Mouse (Mus musculus): ENCODE measurements around the gene Gsn. TPM values are rescaled to one million over a fixed set of nuclear protein-coding genes. Genes with fewer than 3 reads are reported as not detected.

Gene Gsn
- polyA plus RNA-seq, 1 experiment from 2014 or later, result 52.5 TPM

GRCm38 (mm10) chr2:35322404-35323164, 66.4 kb downstream of the Gsn start:
- DNase-seq (ENCODE audit: low spot score), result no peak
- Histone ChIP-seq H3K4me3 (no peak overlapping the region), H3K9me3 (no peaks in the 10 kb centered on the region), H3K36me3 (peaks cover 16% of the 10 kb centered on the region), H3K27me3 (ENCODE audit: insufficient read depth, poor library complexity, severe bottlenecking) (peaks cover 4% of the 10 kb centered on the region; the same call in 1 of the 2 replicates), H3K27ac (no peak overlapping the region), H3K4me1 (peaks cover 39% of the 10 kb centered on the region)
- 75% methylated on average over 10 of the region's 10 CpGs for WGBS

DNA sequence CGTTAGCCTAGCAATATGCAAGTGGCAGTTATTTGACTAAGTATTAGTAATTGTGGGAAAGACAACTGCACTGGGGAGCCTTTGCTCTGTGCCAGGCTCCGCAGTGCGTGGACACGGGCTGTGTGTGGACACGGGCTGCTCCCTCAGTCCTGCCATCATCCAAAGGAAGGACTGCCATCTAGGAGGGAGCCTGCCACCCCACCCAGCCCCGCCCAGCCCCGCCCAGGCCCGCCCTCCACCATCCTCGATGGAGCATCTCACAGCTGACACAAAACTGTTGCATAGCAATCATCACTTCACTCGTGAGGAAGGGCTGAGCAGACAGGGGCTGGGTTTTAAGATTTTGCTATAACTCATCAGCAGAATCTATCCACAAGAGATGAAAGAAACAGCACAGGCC, 69.8 kb downstream of the Gsn start:
- DNase-seq (ENCODE audit: low spot score), result no peak
- no peak overlapping the region for H3K27ac ChIP-seq
- H3K9me3 ChIP-seq, result no peaks in the 10 kb centered on the region
- peaks cover 4% of the 10 kb centered on the region for H3K27me3 ChIP-seq (ENCODE audit: insufficient read depth, poor library complexity, severe bottlenecking)
- 60% methylated on average over 10 of the region's 10 CpGs for WGBS
- peaks cover 25% of the 10 kb centered on the region for H3K4me1 ChIP-seq
- 0 out of 2 replicates have a peak, but pooled peaks cover 5% of the 10 kb centered on the region for H3K36me3 ChIP-seq
- H3K4me3 ChIP-seq, result no peak overlapping the region

DNA sequence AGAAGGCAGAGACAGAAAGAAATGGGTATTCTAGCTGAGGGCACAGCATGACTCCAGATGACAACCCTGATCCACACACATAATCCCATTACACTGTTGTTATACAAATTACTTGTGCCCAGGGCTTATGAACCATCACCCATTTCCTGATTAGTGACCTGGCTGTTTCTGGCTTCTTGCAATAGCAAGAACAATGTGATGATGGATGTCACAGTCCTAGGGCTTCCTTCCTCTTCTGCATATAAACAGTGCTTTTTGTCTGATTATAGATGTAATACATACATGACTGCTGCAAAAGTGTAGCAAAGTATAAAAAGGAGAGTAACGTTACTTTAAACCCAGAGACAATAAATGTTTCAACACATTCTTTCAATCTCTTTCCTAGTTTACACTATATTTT, 70.8 kb downstream of the Gsn start:
- H3K27ac ChIP-seq, result no peak overlapping the region
- 75% methylated on average over 1 of the region's 1 CpGs for WGBS
- H3K36me3 ChIP-seq, result 0 out of 2 replicates have a peak, but pooled peaks cover 5% of the 10 kb centered on the region
- peaks cover 4% of the 10 kb centered on the region for H3K27me3 ChIP-seq (ENCODE audit: insufficient read depth, poor library complexity, severe bottlenecking)
- no peak for DNase-seq (ENCODE audit: low spot score)
- no peaks in the 10 kb centered on the region for H3K9me3 ChIP-seq
- no peak overlapping the region for H3K4me3 ChIP-seq
- peaks cover 23% of the 10 kb centered on the region for H3K4me1 ChIP-seq

DNA sequence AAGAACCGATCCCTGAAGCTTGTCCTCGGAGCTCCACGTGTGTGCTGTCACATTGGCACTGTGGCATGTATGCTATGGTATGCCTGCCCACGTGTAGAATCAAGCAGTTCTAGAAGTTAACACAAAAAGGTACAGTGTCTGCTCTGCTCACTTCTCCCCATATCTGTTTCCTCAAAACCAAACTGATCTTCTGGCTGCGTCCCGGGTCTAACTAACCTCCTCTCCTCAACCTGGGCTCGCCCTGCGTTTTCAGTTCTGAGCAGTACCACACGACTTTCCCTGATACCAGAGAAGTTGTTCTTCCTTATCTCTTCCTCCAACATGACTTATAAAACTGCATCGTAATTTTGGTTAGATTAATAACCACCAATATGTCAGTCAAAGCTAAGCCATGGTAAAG, 71.4 kb downstream of the Gsn start:
- H3K4me1 ChIP-seq, result peaks cover 16% of the 10 kb centered on the region; the same call in 1 of the 2 replicates

GRCm38 (mm10) chr2:35328064-35328792, 72.0 kb downstream of the Gsn start:
- H3K9me3 ChIP-seq, result no peaks in the 10 kb centered on the region
- 0 out of 2 replicates have a peak, but pooled peaks cover 5% of the 10 kb centered on the region for H3K36me3 ChIP-seq
- WGBS, result 49% methylated on average over 11 of the region's 11 CpGs
- no peak overlapping the region for H3K4me3 ChIP-seq
- H3K27ac ChIP-seq, result no peak overlapping the region
- no peak for DNase-seq (ENCODE audit: low spot score)
- peaks cover 12% of the 10 kb centered on the region; the same call in 1 of the 2 replicates for H3K4me1 ChIP-seq
- H3K27me3 ChIP-seq (ENCODE audit: insufficient read depth, poor library complexity, severe bottlenecking), result peaks cover 4% of the 10 kb centered on the region

More for the DNA sequence above, 71.4 kb downstream of the Gsn start:
- H3K9me3 ChIP-seq, result no peaks in the 10 kb centered on the region
- H3K36me3 ChIP-seq, result 0 out of 2 replicates have a peak, but pooled peaks cover 5% of the 10 kb centered on the region
- H3K27me3 ChIP-seq (ENCODE audit: insufficient read depth, poor library complexity, severe bottlenecking), result peaks cover 4% of the 10 kb centered on the region
- DNase-seq (ENCODE audit: low spot score), result no peak
- H3K4me3 ChIP-seq, result no peak overlapping the region
- 59% methylated on average over 10 of the region's 10 CpGs for WGBS
- no peak overlapping the region for H3K27ac ChIP-seq

DNA sequence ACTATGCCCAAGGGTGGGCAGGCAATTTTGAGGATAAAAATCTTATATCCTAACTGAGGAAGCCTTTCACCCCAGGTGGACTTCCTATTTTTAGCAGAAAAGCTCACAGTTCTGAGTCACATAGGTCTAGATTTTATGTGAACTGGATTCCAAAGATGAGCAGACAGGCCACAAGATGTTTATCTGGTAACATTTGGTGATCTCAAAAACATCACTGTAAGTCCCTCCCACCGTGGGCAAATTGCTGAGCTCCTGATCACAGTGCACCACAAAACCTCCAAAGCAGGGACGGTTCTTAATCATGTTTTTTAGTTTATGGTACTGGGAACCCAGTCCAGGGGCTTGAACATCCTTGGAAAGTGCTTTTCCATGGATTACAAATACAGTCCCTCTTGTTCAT, 72.9 kb downstream of the Gsn start:
- Histone ChIP-seq H3K9me3 (no peaks in the 10 kb centered on the region), H3K4me3 (no peak overlapping the region), H3K36me3 (no peaks in the 10 kb centered on the region), H3K27ac (no peak overlapping the region), H3K27me3 (ENCODE audit: insufficient read depth, poor library complexity, severe bottlenecking) (peaks cover 4% of the 10 kb centered on the region), H3K4me1 (peaks cover 12% of the 10 kb centered on the region; the same call in 1 of the 2 replicates)
- 83% methylated on average over 2 of the region's 2 CpGs for WGBS
- DNase-seq (ENCODE audit: low spot score), result no peak

DNA sequence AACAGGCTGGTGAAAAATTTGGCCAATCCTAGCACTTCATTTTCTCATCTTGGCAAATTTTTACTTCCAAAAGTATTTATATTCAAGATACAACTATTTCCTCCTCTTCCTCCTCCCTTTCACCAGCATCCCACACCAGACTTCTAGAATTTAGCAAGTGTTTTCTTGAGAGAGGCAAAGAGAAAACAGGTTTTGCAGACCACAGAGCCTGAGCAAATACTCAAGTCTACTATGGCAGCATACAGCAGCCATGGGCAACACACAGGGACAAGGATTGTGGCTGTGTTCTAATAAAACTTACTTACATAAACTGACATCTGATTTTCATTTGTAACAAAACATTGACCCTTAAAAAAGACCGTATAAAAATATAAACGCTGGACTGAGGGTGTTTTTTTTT, 75.0 kb downstream of the Gsn start:
- Histone ChIP-seq H3K27me3 (ENCODE audit: insufficient read depth, poor library complexity, severe bottlenecking) (no peaks in the 10 kb centered on the region; the same call in 1 of the 2 replicates), H3K27ac (no peak overlapping the region), H3K9me3 (no peaks in the 10 kb centered on the region), H3K4me1 (peaks cover 18% of the 10 kb centered on the region), H3K4me3 (no peak overlapping the region), H3K36me3 (no peaks in the 10 kb centered on the region)
- 62% methylated on average over 2 of the region's 2 CpGs for whole genome bisulfite sequencing
- no peak for DNase-seq (ENCODE audit: low spot score)

- Histone ChIP-seq H3K36me3 (no peaks in the 10 kb centered on the region), H3K27ac (no peak overlapping the region), H3K27me3 (ENCODE audit: insufficient read depth, poor library complexity, severe bottlenecking) (no peaks in the 10 kb centered on the region; the same call in 1 of the 2 replicates), H3K9me3 (no peaks in the 10 kb centered on the region), H3K4me1 (peaks cover 20% of the 10 kb centered on the region), H3K4me3 (no peak overlapping the region)
- DNase-seq (ENCODE audit: low spot score), result no peak
Observed at GRCm38 (mm10) chr2:35333670-35334069, 77.5 kb downstream of the Gsn start.

DNA sequence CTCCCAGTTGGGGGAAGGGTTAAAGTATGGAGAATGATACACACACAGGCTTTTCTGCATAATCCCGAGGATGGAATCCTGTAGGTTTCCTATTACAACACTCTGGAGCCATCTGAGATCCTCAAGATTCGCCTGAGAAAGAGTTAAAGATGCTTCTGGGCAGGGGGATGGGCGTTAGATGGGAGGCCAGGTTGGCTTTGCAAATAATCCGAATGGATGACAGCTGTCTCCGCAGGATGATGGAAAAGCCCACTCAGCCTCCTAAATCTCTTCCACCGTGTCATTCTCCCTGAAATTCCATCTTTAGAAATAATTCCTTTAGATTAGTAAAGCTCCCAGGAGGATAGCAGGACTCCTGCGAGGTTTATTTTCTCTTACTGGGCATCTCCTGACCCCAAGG, 79.4 kb downstream of the Gsn start:
- no peaks in the 10 kb centered on the region for H3K36me3 ChIP-seq
- no peaks in the 10 kb centered on the region; the same call in 1 of the 2 replicates for H3K27me3 ChIP-seq (ENCODE audit: insufficient read depth, poor library complexity, severe bottlenecking)
- no peaks in the 10 kb centered on the region for H3K9me3 ChIP-seq
- peak overlapping the region; percentile 77 for H3K4me3 ChIP-seq
- H3K4me1 ChIP-seq, result peaks cover 20% of the 10 kb centered on the region
- H3K27ac ChIP-seq, result peak overlapping the region; percentile 93; the same call in 1 of the 2 replicates
- WGBS, result 9% methylated on average over 7 of the region's 7 CpGs
- DNase-seq (ENCODE audit: low spot score), result peak; percentile 54

DNA sequence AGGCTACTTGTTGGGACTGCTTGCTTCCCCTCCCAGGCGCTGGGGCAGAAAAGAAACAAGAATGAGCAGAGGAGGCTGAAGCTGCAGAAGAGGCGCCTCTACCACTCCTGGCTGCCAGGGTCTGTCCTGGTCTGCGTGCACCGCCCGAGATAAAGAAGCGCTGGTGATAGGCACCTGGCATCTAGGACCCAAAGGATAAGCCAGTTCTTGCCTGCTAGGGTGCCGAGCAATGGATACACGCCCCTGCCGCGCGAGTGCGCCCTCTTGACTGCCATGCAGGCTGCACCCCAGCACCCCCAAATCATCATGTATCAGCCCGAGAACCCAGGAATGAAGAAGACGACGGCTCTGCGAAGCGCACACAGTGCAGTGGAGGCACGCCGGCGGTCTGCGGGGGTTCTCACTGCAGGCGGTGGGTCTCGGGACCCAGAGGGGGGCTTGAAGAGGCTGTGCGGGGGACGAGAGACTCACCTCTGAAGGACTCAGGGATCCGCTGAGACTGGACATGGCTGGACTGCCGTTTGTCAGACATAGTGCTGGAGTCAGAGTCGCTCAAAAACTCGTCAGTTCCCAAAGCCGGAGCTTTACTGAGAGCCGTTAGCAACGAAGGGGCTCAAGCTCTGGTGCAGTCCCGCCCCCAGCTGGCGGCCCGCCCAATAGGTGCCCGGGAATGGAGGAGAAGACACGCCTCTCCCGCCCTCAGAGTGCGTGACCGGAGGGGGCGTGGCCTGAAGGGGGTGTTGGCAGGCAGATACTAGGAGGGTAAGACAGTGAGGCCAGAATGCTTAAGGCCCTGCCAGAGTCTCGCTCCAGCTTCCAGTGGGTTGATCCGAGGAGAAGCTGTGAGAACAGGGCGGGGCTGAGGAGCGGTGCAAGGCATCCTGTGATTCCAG, 80.5 kb downstream of the Gsn start, which contains the start of gene Stom:
Gene Stom (minus strand): TSS at position 589 of the 893 bp plus-strand sequence.
- peak; percentile 100 for DNase-seq (ENCODE audit: low spot score)
- H3K4me3 ChIP-seq, result peak within 1 kb of the TSS; percentile 77
- peaks cover 20% of the 10 kb centered on the region for H3K4me1 ChIP-seq
- H3K9me3 ChIP-seq, result no peaks in the 10 kb centered on the region
- peak within 1 kb of the TSS; percentile 93 for H3K27ac ChIP-seq
- no peaks in the 10 kb centered on the region; the same call in 1 of the 2 replicates for H3K27me3 ChIP-seq (ENCODE audit: insufficient read depth, poor library complexity, severe bottlenecking)
- WGBS, result under 1% methylated on average over 45 of the region's 45 CpGs
- no peaks in the 10 kb centered on the region for H3K36me3 ChIP-seq

DNA sequence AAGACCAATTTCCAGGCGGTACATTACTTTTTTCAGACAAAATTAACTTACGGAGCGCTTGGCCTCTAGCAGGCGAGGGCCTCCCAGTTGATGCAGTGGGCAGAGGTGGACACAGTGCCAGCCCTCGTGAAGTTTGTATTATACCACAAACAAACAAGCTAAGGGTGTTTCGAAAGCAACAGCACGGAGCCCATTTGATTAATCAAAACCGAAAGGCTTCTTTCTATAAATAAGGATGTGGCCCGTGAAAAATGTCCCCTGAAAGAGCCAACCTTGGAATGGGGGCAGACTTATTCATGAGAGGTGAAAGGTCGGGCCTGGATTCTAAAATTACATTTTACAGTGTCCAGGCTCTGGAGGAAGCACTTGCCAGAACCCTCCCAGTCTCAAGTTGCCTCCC, 81.2 kb downstream of the Gsn start:
- Histone ChIP-seq H3K4me3 (peak overlapping the region; percentile 77), H3K36me3 (no peaks in the 10 kb centered on the region), H3K27ac (peak overlapping the region; percentile 93), H3K27me3 (ENCODE audit: insufficient read depth, poor library complexity, severe bottlenecking) (no peaks in the 10 kb centered on the region; the same call in 1 of the 2 replicates), H3K9me3 (no peaks in the 10 kb centered on the region), H3K4me1 (peaks cover 20% of the 10 kb centered on the region)
- WGBS, result 56% methylated on average over 10 of the region's 10 CpGs
- no peak for DNase-seq (ENCODE audit: low spot score)

GRCm38 (mm10) chr2:35338036-35338435, 81.9 kb downstream of the Gsn start:
- H3K36me3 ChIP-seq, result no peaks in the 10 kb centered on the region
- no peak overlapping the region for H3K27ac ChIP-seq
- 62% methylated on average over 1 of the region's 1 CpGs for WGBS
- no peak for DNase-seq (ENCODE audit: low spot score)
- H3K9me3 ChIP-seq, result no peaks in the 10 kb centered on the region
- no peak overlapping the region for H3K4me3 ChIP-seq
- H3K27me3 ChIP-seq (ENCODE audit: insufficient read depth, poor library complexity, severe bottlenecking), result no peaks in the 10 kb centered on the region; the same call in 1 of the 2 replicates
- peaks cover 20% of the 10 kb centered on the region for H3K4me1 ChIP-seq
